Mouse (Mus musculus) adrenal gland, postnatal 10 days (tissue): ENCODE measurements around the gene Rpl22l1. TPM values are rescaled to one million over a fixed set of nuclear protein-coding genes. Genes with fewer than 3 reads are reported as not detected.
"Not testable (repeated sequence)": the region's sequence is repeated elsewhere in the genome, so short reads cannot be mapped to it uniquely, and the experiment has no call there.

Source experiments
- DNase-seq: peaks from one replicate; pipeline ENCODE4 v3.0.0; 2021; ENCODE audit warnings: mixed read lengths
- total RNA-seq, 2 experiments: library from RNA; stranded (reverse); gene quantifications; 2 replicates each; pipeline ENCODE4 v1.2.3; 2021

Gene Rpl22l1
- total RNA-seq, 2 experiments from 2014 or later: 228 to 260 TPM

DNA sequence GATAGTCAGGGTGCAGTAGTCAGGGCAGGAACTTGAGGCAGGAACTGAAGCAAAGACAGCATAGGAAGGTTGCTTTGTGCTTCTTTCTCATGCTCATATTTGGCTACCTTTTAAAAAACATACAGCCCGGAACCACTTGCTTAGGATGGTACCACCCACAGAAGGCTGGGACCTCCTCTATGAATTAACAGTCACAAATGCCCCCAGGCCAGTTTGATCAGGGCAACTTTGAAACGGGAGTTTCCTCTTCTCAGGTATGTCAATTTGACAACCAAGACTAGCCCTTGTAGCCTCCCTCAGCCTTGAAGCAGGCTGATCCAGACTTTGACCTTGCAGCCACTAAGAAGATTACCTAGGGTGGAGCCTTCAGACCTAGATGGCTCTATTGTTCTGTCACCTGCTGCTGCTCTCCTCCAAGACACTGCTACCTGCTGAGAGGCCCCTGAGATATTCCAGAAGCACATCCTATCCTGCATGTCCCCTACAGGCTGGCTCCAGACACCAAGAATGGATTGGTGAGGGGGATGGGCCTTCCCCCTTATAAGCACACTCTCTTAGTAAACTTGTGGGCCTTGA, 31.6 kb downstream of the Rpl22l1 start:
- no peak for DNase-seq

DNA sequence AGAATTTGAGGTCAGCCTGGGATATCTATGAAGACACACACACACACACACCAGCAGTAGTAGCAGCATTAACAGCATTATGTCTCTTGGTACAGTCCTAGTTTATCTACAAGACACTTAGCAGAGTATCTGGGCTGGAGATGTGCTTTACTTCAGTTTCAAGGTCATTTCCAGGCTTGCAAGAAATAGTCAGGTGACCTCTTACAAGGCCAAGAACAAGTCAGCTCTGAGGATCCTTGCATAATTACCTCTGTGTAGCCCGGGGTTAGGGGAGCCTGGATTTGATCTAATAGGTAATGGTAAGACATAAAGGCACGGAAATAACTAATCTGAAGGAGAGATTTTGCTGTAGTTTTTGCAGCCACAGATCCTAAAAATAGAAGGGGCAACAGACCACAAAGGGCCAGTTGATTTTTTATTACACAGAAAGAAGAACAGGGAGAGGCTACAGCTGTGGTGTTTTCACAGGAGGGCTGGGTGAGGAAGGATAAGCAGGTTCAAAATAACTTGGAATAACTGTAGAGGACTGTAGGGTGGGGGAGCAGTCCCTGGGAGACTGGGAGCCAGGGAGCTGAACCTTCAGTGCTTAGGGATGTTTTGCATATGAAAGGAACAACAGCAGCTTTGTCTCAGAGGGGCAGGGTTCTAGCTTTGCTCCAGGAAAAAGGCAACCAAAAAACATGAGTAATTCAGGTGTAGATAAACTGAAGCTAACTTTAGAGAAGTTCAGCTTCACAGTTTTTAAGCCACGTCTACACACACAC, 36.8 kb downstream of the Rpl22l1 start:
- no peak for DNase-seq

DNA sequence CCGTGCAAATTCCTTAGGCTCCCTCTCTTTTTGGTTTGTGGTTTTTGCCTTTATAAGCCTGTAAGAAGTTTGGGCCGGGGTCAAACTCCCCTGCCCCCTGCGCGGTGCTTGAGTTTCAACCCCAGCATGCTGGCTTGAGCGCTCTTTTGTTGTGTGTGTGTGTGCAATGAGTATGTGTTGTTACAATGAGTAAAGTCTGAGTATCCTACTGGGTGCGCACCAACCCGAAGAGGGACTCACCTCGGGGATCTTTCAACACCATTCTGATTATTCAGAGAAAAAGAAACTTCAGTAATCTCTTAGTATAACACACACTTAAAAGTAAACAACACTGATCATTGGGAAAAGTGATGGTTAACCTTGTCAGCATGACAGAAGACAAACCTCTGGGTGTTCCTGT, 38.0 kb downstream of the Rpl22l1 start:
- DNase-seq: no peak

DNA sequence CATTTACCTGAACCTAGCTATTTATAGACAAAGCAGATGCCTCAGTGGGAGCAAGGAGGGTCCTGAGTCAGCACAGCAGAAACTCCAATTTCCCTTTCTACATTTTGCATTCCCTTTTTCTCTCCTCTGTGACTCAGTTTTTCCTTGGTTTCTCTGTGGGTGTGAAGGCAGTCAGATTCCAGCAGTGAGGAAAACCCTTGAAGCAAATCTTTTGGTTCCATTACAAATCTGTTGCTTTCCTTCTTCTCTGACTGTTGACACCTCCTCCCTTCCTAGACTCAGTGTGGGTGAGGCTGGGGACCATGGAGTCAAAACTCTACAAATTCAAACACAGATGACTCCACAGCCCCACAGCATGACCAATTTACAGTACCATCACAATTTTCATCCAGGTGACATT, 41.9 kb downstream of the Rpl22l1 start:
- no peak for DNase-seq

DNA sequence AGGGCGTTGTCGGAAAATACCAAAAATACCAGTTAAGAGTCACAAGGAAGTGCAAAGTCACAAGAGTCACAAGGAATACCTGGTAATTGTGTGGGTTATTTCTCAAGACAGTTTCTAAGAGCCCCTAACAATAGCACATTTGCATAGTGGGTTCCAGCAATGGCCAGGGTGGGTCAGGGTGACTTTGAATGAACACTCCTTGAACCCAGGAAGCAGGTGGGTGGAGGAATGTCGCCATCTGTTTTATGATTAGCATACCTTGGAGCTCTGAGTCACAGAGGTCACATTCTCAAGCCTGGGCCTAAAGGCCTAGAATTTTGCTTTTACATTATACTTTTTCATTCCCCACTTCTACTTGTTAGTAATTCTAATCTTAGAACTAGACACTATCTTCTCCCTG, 46.9 kb downstream of the Rpl22l1 start:
- DNase-seq: not testable (repeated sequence)

Other genes starting within 250 kb of the Rpl22l1 start
- gene Slc2a2, start 107.5 kb upstream of the Rpl22l1 start, total RNA-seq: 10 to 100 TPM; 16.7 to 50.5 TPM
- gene Eif5a2, start 24.2 kb upstream of the Rpl22l1 start, total RNA-seq: 1 to 10 TPM; 2.8 to 3.5 TPM
- gene Gm1527, start 87.2 kb downstream of the Rpl22l1 start, total RNA-seq: under 1 TPM in 1 of 2 experiments, not detected in 1; 0.12 TPM